Mouse (Mus musculus): ENCODE data around the gene Gm3625.

- TF ChIP-seq GATA1 (IDR thresholded peaks at IDR 0.05; ENCODE audit: borderline replicate concordance, low read length) (no peak), FLI1 (IDR thresholded peaks at IDR 0.05; ENCODE audit: low read length) (no peak)
Measured at GRCm38 (mm10) chr12:4544400-4544919, 48.3 kb downstream of the Gm3625 start.

Measured in megakaryocyte, embryonic 14.5 days (primary cell).